Mouse (Mus musculus): ENCODE measurements around the gene Ssrp1. TPM values are rescaled to one million over a fixed set of nuclear protein-coding genes. Genes with fewer than 3 reads are reported as not detected.

Ssrp1 gene
- polyA plus RNA-seq, 1 experiment from 2014 or later, result 359 TPM

DNA sequence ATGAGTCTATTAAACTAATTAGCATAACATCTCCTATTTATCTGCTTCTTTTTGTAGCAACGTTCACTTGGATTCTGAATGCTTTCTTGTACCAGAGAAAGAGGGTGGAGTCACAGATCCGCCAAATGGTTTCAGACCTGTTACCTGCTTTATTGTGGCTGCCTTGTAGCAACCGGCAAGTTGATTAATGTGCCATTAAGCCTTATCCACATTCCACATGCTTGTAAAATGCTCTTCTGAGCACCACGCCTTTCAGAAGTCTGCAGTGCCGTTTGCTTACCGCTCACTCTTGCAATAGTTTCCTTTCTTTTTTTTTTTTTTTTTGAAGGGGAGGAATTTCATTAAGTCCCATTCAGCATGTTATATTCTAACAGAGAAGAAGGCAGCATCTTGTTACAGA lies 7.1 kb upstream of the Ssrp1 start:
- Histone ChIP-seq H3K27ac (ENCODE audit: low read depth, low read length) (no peak overlapping the region), H3K4me1 (ENCODE audit: control insufficient read depth, insufficient read depth, low read length) (no peaks in the 10 kb centered on the region), H3K4me3 (ENCODE audit: low read depth, low read length) (no peak overlapping the region), H3K27me3 (ENCODE audit: control insufficient read depth, insufficient read depth, low read length) (no peaks in the 10 kb centered on the region), H3K4me2 (ENCODE audit: low read depth) (no peak overlapping the region), H3K9me3 (ENCODE audit: control insufficient read depth, low read length) (no peaks in the 10 kb centered on the region), H3K36me3 (ENCODE audit: control insufficient read depth, insufficient read depth, low read length) (no peaks in the 10 kb centered on the region), H3K9ac (ENCODE audit: low read length) (no peak overlapping the region)
- no peak for ATAC-seq (ENCODE audit: insufficient read depth, low FRiP score, low TSS enrichment)
- 52% methylated on average over 6 of the region's 6 CpGs for whole genome bisulfite sequencing
- no peak for DNase-seq (ENCODE audit: low spot score)

DNA sequence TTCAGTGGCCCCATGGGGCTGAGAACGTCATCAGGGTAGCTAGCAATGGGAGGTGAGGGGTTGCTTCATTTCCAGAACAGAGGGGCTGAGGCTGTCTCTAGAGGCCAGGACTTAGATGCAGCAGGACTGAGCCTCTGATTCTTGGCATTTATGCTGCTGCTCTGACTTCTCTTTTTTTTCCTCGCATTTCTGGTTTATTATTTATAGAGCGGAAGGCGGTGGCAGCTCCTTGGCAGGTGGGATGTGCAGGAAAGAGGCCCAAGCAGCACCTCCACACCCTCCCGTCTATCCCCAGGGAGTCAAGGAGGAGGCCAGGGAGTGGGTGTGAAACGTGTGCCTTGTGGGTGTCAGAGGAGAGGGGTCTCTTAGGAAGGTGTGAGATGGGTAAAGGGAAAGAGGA lies 6.0 kb upstream of the Ssrp1 start:
- no peak for ATAC-seq (ENCODE audit: insufficient read depth, low FRiP score, low TSS enrichment)
- Histone ChIP-seq H3K4me3 (ENCODE audit: low read depth, low read length) (no peak overlapping the region), H3K9ac (ENCODE audit: low read length) (no peak overlapping the region), H3K4me2 (ENCODE audit: low read depth) (no peak overlapping the region), H3K36me3 (ENCODE audit: control insufficient read depth, insufficient read depth, low read length) (no peaks in the 10 kb centered on the region), H3K4me1 (ENCODE audit: control insufficient read depth, insufficient read depth, low read length) (no peaks in the 10 kb centered on the region), H3K27ac (ENCODE audit: low read depth, low read length) (no peak overlapping the region), H3K9me3 (ENCODE audit: control insufficient read depth, low read length) (no peaks in the 10 kb centered on the region), H3K27me3 (ENCODE audit: control insufficient read depth, insufficient read depth, low read length) (no peaks in the 10 kb centered on the region)
- DNase-seq (ENCODE audit: low spot score), result no peak
- WGBS, result 56% methylated on average over 6 of the region's 6 CpGs

DNA sequence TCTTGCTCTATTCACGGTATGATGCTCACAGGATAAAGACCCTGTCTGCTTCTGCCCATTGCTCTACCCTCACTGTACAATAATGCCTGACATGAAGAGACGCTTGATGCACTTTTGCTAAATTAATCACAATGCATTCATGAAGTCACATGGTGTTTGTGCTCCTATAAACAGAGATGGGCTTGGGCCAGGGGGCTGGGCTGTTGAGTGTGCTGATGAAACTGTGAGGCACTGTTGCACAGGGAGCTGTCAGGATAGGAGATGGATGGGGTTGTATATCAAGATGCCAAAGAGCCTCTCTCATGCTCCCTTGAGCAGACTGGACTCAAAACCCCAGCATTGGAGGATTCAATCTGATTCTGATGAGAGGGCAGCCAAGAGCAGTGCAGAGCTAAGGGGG lies 3.9 kb upstream of the Ssrp1 start:
- no peak for DNase-seq (ENCODE audit: low spot score)

DNA sequence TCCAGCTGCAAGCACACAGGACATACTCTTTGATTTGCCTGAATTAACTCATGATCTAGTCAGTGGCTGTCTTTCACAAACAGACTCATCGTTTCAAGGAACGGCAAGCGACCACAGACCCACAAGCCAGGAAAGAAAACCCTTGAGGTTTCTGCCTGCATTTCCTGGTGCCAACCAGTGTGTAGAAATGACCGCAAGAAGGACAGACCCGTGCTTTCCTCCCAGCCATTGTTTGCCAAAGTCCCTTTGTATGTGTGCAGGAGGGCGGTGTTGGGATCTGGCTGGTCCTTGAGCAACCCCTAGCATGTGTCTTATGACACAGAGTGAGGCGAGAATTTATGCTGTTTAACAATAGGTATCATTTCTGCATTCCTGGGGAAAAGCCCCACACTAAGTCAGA lies 2.9 kb upstream of the Ssrp1 start:
- H3K4me1 ChIP-seq (ENCODE audit: control insufficient read depth, insufficient read depth, low read length), result peaks cover 7% of the 10 kb centered on the region

More for the DNA sequence above, 3.9 kb upstream of the Ssrp1 start:
- Histone ChIP-seq H3K9ac (ENCODE audit: low read length) (no peak overlapping the region), H3K4me3 (ENCODE audit: low read depth, low read length) (no peak overlapping the region), H3K27me3 (ENCODE audit: control insufficient read depth, insufficient read depth, low read length) (no peaks in the 10 kb centered on the region), H3K36me3 (ENCODE audit: control insufficient read depth, insufficient read depth, low read length) (no peaks in the 10 kb centered on the region), H3K27ac (ENCODE audit: low read depth, low read length) (no peak overlapping the region), H3K9me3 (ENCODE audit: control insufficient read depth, low read length) (no peaks in the 10 kb centered on the region), H3K4me1 (ENCODE audit: control insufficient read depth, insufficient read depth, low read length) (peaks cover 4% of the 10 kb centered on the region), H3K4me2 (ENCODE audit: low read depth) (no peak overlapping the region)
- WGBS, result 85% methylated on average over 2 of the region's 2 CpGs
- no peak for ATAC-seq (ENCODE audit: insufficient read depth, low FRiP score, low TSS enrichment)

DNA sequence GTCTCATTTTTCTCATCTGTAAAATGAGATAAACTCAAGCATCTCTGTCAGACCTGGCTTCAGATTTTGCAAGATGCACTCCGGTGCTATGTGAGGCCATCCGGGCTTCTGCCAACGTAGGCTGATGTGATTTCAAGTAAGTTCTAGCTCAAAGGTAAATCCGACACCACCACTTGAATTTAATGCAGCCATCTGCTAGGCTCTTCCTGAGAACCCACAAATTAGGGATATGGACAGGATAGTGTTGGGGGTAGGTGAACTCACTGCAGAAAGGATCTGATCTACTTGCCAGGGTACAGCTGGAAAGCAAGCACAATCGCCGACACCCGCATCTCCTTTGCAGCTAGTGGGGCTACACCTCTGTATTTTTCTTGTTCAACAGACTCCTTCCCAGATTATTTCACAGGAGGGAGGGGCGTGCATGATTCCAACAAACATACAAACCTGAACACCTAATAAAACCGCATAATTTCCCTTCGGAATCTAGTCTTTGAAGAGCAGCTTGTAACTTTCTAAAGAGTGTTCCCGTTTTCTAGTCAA lies 457 bp upstream of the Ssrp1 start:
- Histone ChIP-seq H3K4me1 (ENCODE audit: control insufficient read depth, insufficient read depth, low read length) (peaks cover 7% of the 10 kb centered on the region), H3K4me3 (ENCODE audit: low read depth, low read length) (peak overlapping the region; percentile 80), H3K9me3 (ENCODE audit: control insufficient read depth, low read length) (no peaks in the 10 kb centered on the region), H3K27me3 (ENCODE audit: control insufficient read depth, insufficient read depth, low read length) (no peaks in the 10 kb centered on the region), H3K27ac (ENCODE audit: low read depth, low read length) (peak overlapping the region; percentile 42; the same call in 1 of the 2 replicates), H3K4me2 (ENCODE audit: low read depth) (peak overlapping the region; percentile 45), H3K36me3 (ENCODE audit: control insufficient read depth, insufficient read depth, low read length) (peaks cover 14% of the 10 kb centered on the region), H3K9ac (ENCODE audit: low read length) (peak overlapping the region; percentile 88)
- WGBS, result 9% methylated on average over 11 of the region's 11 CpGs
- ATAC-seq (ENCODE audit: insufficient read depth, low FRiP score, low TSS enrichment) (peak; percentile 10), DNase-seq (ENCODE audit: low spot score) (no peak)

More for the DNA sequence above, 2.9 kb upstream of the Ssrp1 start:
- no peak overlapping the region for H3K4me3 ChIP-seq (ENCODE audit: low read depth, low read length)
- ATAC-seq (ENCODE audit: insufficient read depth, low FRiP score, low TSS enrichment) (no peak), DNase-seq (ENCODE audit: low spot score) (no peak)
- H3K9me3 ChIP-seq (ENCODE audit: control insufficient read depth, low read length), result no peaks in the 10 kb centered on the region
- H3K4me2 ChIP-seq (ENCODE audit: low read depth), result no peak overlapping the region
- H3K36me3 ChIP-seq (ENCODE audit: control insufficient read depth, insufficient read depth, low read length), result no peaks in the 10 kb centered on the region
- no peak overlapping the region for H3K27ac ChIP-seq (ENCODE audit: low read depth, low read length)
- no peak overlapping the region; the same call in 1 of the 2 replicates for H3K9ac ChIP-seq (ENCODE audit: low read length)
- WGBS, result 85% methylated on average over 7 of the region's 7 CpGs
- no peaks in the 10 kb centered on the region for H3K27me3 ChIP-seq (ENCODE audit: control insufficient read depth, insufficient read depth, low read length)

DNA sequence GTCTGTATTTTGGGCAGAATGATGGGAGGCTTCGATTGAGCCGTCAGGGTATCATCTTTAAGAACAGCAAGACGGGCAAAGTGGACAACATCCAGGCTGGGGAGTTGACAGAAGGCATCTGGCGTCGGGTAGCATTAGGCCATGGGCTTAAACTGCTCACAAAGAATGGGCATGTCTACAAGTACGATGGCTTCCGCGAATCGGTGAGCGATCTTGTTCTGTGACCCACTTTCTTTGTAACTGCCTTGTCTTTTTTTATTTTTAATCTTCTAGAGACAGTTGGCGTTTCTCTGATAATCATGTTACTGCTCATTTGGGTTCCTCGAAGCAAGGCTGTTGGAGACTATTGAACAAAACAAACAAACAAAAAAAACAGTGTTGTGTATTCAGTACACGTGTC lies 1.3 kb downstream of the Ssrp1 start:
- H3K9me3 ChIP-seq (ENCODE audit: control insufficient read depth, low read length), result no peaks in the 10 kb centered on the region
- H3K27me3 ChIP-seq (ENCODE audit: control insufficient read depth, insufficient read depth, low read length), result no peaks in the 10 kb centered on the region
- H3K4me3 ChIP-seq (ENCODE audit: low read depth, low read length), result peak overlapping the region; percentile 80
- H3K4me1 ChIP-seq (ENCODE audit: control insufficient read depth, insufficient read depth, low read length), result peaks cover 7% of the 10 kb centered on the region
- peak overlapping the region; percentile 79 for H3K4me2 ChIP-seq (ENCODE audit: low read depth)
- WGBS, result 89% methylated on average over 13 of the region's 13 CpGs
- H3K9ac ChIP-seq (ENCODE audit: low read length), result peak overlapping the region; percentile 88
- H3K27ac ChIP-seq (ENCODE audit: low read depth, low read length), result no peak overlapping the region
- DNase-seq (ENCODE audit: low spot score) (no peak), ATAC-seq (ENCODE audit: insufficient read depth, low FRiP score, low TSS enrichment) (no peak)
- peaks cover 27% of the 10 kb centered on the region for H3K36me3 ChIP-seq (ENCODE audit: control insufficient read depth, insufficient read depth, low read length)

DNA sequence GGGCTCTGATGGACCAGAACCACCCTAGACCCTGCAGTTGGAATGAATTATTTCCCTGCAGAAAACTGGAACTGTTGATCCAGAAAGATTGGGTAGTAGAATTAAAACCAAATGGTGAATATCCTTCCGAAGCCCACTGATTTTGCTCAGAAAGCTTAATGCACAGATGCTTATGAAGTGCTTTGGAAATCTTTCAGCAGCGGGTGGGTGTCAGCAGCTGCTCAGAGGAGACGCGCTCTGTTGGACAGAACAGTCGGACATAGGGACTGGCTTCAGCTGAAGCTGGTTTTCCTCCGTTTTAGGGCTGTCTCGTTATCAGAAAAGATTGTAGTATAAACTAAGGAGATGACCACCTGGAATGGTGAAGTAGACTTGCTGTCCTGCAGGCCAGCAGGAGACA lies 6.6 kb downstream of the Ssrp1 start:
- no peak overlapping the region for H3K4me2 ChIP-seq (ENCODE audit: low read depth)
- no peak overlapping the region for H3K4me3 ChIP-seq (ENCODE audit: low read depth, low read length)
- H3K27ac ChIP-seq (ENCODE audit: low read depth, low read length), result no peak overlapping the region
- ATAC-seq (ENCODE audit: insufficient read depth, low FRiP score, low TSS enrichment) (no peak), DNase-seq (ENCODE audit: low spot score) (no peak)
- no peaks in the 10 kb centered on the region for H3K9me3 ChIP-seq (ENCODE audit: control insufficient read depth, low read length)
- H3K27me3 ChIP-seq (ENCODE audit: control insufficient read depth, insufficient read depth, low read length), result no peaks in the 10 kb centered on the region
- H3K9ac ChIP-seq (ENCODE audit: low read length), result no peak overlapping the region
- peaks cover 38% of the 10 kb centered on the region for H3K36me3 ChIP-seq (ENCODE audit: control insufficient read depth, insufficient read depth, low read length)
- H3K4me1 ChIP-seq (ENCODE audit: control insufficient read depth, insufficient read depth, low read length), result peaks cover 5% of the 10 kb centered on the region
- 93% methylated on average over 7 of the region's 7 CpGs for WGBS

DNA sequence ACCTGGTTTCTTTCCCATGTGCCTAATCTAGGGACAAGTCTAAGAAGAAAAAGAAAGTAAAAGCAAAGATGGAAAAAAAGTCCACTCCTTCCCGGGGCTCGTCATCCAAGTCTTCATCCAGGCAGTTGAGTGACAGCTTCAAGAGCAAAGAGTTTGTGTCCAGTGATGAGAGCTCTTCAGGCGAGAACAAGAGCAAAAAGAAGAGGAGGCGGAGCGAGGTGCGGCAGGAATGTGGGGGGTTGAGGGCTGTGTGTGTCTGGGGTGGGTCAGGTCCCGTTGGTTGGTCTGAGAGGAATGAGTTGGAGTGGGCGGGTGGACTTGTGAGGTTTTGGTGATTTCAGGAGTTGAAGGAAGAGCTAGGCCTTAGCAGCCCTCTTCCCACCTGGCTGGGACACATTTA lies 9.2 kb downstream of the Ssrp1 start:
- Histone ChIP-seq H3K36me3 (ENCODE audit: control insufficient read depth, insufficient read depth, low read length) (peaks cover 28% of the 10 kb centered on the region), H3K4me3 (ENCODE audit: low read depth, low read length) (no peak overlapping the region), H3K4me1 (ENCODE audit: control insufficient read depth, insufficient read depth, low read length) (peaks cover 25% of the 10 kb centered on the region), H3K4me2 (ENCODE audit: low read depth) (no peak overlapping the region), H3K9me3 (ENCODE audit: control insufficient read depth, low read length) (no peaks in the 10 kb centered on the region), H3K27me3 (ENCODE audit: control insufficient read depth, insufficient read depth, low read length) (no peaks in the 10 kb centered on the region), H3K9ac (ENCODE audit: low read length) (no peak overlapping the region), H3K27ac (ENCODE audit: low read depth, low read length) (no peak overlapping the region)
- ATAC-seq (ENCODE audit: insufficient read depth, low FRiP score, low TSS enrichment) (no peak), DNase-seq (ENCODE audit: low spot score) (no peak)
- WGBS, result 83% methylated on average over 8 of the region's 8 CpGs

DNA sequence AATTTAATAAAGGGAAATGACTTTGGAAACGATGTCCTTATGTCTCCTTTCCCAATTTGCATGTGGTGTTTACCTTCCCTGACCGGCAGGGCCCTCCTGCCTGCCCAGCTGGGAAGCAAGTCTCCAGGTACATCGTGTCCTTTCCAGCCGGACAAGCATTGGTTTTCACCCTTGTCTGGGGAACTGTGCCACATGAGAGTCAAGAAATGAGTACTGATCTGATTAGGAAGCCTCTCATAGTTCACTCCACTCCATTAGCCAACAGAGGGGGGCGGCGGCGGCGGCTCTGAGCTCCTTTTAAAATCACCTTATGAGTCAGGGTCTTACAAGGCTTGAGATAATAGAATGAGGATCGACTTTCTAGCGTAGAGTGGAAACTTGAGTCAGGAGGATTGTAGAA lies 10.0 kb downstream of the Ssrp1 start:
- ATAC-seq (ENCODE audit: insufficient read depth, low FRiP score, low TSS enrichment) (no peak), DNase-seq (ENCODE audit: low spot score) (no peak)
- peak overlapping the region; percentile 76 for H3K4me3 ChIP-seq (ENCODE audit: low read depth, low read length)
- 65% methylated on average over 10 of the region's 10 CpGs for WGBS
- 0 out of 2 replicates have a peak overlapping the region, but pooled peaks have one; percentile 20 for H3K27ac ChIP-seq (ENCODE audit: low read depth, low read length)
- peak overlapping the region; percentile 69 for H3K4me2 ChIP-seq (ENCODE audit: low read depth)
- peaks cover 20% of the 10 kb centered on the region for H3K36me3 ChIP-seq (ENCODE audit: control insufficient read depth, insufficient read depth, low read length)
- H3K27me3 ChIP-seq (ENCODE audit: control insufficient read depth, insufficient read depth, low read length), result no peaks in the 10 kb centered on the region
- peak overlapping the region; percentile 39 for H3K9ac ChIP-seq (ENCODE audit: low read length)
- H3K9me3 ChIP-seq (ENCODE audit: control insufficient read depth, low read length), result no peaks in the 10 kb centered on the region
- H3K4me1 ChIP-seq (ENCODE audit: control insufficient read depth, insufficient read depth, low read length), result peaks cover 25% of the 10 kb centered on the region

Data from neural tube, embryonic 11.5 days (tissue).